Mouse (Mus musculus): Measurements from ENCODE around the gene Mief2.

GRCm38 (mm10) chr11:60769322-60769721 is 41.1 kb downstream of the Mief2 start:
- TF ChIP-seq CTCF (conservative IDR thresholded peaks at IDR 0.05; ENCODE audit: low read length), result no peak
- no peak for TF ChIP-seq POU5F1 (IDR thresholded peaks at IDR 0.05; ENCODE audit: borderline replicate concordance, low read length)
